Mouse (Mus musculus) erythroblast, embryonic 14.5 days (primary cell): ENCODE data around the gene Nsg2.

Experiments
- GATA1 ChIP-seq: IDR thresholded peaks from 2 replicates; pipeline ENCODE4 v1.6.1; 2012; ENCODE audit warnings: low read length, inconsistent platforms, mixed read lengths
- TAL1 ChIP-seq: IDR thresholded peaks from 3 replicates; pipeline ENCODE4 v1.6.1; 2012; ENCODE audit warnings: low read length, inconsistent platforms, mixed read lengths

DNA sequence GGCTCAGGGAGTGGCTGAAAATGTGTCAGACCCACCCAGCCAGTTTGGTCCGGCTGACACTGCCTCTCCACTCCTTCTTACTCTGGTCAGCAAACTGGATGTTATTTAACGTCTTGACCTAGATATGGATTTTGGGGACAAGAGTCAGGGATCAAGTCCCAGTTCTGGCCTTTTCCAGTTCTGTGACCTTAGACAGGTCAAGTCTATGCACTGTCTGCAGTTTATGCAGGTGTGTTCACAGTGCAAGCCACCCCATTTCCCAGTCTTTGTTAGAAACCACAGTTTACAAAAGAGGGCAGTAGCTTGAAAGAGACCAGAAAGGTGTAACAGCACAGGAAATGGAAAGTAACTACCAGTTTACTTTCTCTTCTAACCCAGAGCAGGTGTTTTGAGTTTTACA lies 547 bp upstream of the Nsg2 start:
- TF ChIP-seq GATA1 (no peak), TAL1 (no peak)
